Mouse (Mus musculus) adipocyte (in vitro differentiated cells): ENCODE results near the gene Chaf1b.

Source experiments
- DNase-seq: peaks from one replicate; pipeline ENCODE4 v3.0.0-alpha.2; 2016; ENCODE audit warnings: low spot score

The Chaf1b gene

DNA sequence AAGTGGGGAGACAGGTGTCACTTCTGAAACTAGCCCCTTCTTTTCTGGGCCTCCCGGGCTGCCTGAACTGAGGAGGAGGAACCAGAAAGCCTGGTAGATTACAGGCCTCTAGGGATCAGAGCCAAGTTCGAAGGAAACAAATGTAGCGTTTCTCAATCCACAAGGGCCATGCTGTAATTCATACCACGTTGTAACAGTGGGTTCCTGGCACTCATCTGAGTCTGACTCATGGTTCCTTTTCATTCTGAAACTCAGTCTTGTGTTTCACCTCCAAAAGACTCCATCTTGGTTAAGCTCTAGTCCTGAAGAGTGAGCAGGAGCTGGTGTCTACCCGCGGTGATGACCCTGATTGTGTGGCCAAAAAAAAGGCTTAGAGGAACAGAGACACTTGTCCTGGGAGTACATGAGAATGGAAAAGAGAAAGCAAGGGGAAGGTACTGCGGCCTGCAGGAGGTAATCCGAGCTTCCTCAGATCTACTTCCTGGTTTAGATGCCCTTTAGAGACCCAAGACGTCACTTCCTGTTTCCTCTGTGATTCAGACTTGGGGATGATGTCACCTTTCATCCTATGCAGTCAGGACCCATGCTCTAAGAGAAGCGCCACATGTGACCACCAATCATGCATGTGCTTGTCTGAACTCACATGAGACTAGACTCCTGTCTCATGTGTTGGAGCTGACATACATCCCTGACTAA, 30.3 kb downstream of the Chaf1b start:
- DNase-seq, result peak; percentile 94

GRCm38 (mm10) chr16:93915338-93915849, 31.7 kb downstream of the Chaf1b start:
- peak; percentile 57 for DNase-seq

- peak; percentile 87 for DNase-seq
Observed at GRCm38 (mm10) chr16:93917712-93918678, 34.3 kb downstream of the Chaf1b start.

GRCm38 (mm10) chr16:93918679-93919060, 35.0 kb downstream of the Chaf1b start:
- no peak for DNase-seq

- no peak for DNase-seq
Observed at GRCm38 (mm10) chr16:93919189-93919588, 35.5 kb downstream of the Chaf1b start.

DNA sequence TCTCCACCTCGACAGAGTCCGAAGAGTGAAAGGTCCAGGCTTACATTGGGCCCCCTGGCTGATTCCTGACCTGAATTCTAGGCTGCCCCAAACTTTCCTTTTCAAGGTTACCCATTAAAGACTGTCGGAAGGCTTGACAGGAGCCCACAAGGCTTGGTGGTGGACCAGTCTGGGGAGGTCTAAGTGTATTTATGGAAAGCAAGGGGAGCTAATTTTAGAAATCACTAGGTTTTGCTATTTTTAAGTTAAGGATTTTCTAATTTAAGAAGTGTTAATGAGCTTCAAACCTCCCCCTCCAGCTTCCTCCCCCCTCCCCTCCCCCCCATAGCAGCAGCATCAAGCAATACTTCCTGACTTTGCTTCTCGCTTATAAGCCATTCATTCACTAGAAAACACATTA, 37.0 kb downstream of the Chaf1b start:
- DNase-seq, result no peak

DNA sequence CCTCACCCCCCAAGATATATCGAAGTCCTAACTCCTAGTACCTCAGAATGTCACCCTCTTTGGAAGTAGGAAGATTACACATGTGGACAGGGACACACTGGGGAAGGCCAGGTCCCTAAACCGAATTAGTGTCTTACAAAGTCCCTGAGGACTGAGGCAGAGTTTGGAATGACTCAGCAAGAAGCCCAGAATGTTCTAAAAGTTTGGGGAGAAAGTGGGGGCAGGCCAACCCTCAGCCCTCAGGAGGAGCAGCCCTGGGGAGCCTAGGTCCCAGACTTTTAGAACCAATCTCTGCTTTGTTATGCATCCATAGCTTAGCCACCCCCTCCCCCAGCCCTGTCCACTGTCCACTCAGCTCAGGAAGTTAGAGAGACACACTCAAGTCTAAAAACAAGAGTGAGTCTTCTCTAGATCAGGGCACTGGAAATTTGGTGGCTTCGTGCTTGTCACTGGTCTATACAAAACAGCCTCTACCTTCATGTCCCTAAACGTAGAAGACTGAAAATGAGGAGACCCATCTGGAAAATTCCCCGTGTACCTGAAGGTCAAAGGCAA, 39.2 kb downstream of the Chaf1b start:
- no peak for DNase-seq

DNA sequence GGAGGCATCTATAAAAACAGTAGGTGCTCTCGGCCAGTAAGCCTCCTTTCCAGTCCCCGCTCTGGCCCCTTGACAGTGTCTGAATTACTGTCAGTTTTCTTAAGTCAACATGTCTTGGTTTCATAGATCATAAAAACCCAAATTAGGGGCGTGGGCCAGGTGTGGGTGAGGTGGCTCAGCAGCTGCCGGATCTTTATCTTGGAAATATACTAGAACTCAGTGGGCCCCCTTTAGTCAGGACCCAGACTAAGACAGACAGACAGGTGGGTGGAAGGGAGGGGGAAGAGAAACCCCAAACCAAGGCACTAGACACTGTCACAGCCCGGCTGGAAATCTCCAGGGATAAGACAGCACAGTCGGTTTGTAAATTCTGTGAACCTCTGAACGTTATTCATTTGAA, 40.1 kb downstream of the Chaf1b start:
- DNase-seq, result no peak

GRCm38 (mm10) chr16:93925684-93926247, 42.1 kb downstream of the Chaf1b start:
- no peak for DNase-seq

GRCm38 (mm10) chr16:93929370-93930032, 45.8 kb downstream of the Chaf1b start:
- DNase-seq, result no peak

- DNase-seq, result no peak
Observed at GRCm38 (mm10) chr16:93932185-93933168, 48.8 kb downstream of the Chaf1b start.

DNA sequence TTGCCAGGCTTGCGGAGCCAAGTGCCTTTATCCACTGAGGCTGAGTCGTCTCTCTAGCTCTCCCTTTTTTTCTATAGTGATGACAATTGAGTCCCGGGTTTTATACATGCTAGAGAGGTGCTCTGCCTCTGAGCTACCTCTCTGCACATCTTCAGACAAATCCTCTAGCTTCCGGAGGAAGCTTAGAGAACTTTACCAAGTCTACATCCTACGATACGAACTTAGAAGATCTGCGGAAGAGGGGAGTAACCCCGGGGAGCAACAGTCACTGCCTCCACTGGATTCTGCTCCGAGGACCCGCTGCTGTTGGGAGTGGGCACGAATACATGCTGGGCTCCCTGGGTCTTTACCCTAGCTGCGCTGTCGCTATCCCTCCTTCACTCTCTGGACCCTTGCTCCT, 50.9 kb downstream of the Chaf1b start:
- DNase-seq, result no peak

GRCm38 (mm10) chr16:93935009-93935408, 51.3 kb downstream of the Chaf1b start:
- no peak for DNase-seq

GRCm38 (mm10) chr16:93938400-93938846, 54.7 kb downstream of the Chaf1b start:
- DNase-seq, result peak; percentile 79

- DNase-seq, result no peak
Observed at GRCm38 (mm10) chr16:93939961-93940360, 56.3 kb downstream of the Chaf1b start.

GRCm38 (mm10) chr16:93941781-93942567, 58.3 kb downstream of the Chaf1b start:
- no peak for DNase-seq

DNA sequence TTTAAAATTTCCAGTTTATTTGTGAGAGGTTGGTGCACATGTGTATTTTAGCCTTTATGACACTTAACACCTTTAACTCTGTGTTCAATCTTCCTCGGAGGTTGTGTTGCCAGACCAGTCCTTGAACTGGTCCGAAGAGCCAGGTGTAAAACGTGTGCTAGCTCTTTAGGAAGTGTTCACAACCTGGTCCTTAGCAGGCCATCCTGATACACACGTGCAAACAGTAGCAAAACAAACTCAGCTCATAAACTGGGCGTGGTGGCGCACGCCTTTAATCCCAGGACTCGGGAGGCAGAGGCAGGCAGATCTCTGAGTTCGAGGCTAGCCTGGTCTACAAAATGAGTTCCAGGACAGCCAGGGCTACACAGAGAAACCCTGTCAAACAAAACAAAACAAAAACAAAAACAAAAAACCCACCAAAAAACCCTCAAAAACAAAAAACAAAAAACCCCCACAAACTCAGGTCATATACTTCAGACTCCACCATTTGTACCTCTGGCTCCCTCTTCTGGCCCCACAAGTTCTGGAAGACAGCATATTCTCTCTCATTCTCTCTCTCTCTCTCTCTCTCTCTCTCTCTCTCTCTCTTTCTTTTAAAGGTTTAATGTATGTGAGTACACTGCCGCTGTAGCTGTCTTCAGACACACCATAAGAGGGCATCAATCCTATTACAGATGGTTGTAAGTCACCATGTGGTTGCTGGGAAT, 59.2 kb downstream of the Chaf1b start:
- no peak for DNase-seq

DNA sequence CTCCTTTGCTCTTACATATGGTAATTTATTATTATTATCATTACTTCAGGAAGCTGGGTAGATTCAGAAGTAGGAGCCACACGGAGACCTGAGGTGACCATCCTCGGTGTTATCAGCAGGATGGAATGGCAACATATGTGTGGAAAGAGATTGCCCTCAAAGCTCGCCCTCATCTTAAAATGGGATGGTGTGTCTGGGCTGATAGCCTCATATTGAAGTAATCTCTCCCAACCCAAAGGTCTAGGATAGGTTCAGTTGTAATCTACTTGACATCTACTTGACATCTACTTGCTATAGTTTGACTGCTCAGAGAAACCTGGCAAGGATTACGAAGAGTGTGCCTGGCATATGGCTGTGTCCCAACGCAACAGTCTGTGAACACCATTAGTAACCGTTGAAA, 60.6 kb downstream of the Chaf1b start:
- DNase-seq, result no peak

DNA sequence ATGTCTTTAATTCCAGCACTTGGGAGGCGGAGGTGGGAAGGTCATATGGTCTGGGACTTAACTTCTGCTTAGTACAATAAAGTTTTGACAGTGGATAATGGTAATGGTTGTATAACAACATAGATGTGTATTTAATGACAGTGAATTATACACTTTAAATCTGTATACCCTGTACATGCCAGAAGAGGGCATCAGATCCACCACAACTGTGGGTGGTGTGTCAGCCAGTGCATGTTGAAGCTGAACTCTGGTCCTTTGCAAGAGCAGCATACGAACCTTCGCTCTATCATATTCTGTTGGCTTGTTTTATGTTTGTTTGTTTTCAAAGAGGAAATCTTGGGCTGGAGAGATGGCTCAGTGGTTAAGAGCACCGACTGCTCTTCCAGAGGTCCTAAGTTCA, 63.7 kb downstream of the Chaf1b start:
- DNase-seq, result no peak
